Mouse (Mus musculus) forebrain, embryonic 15.5 days (tissue): ENCODE results near the gene Hmmr. TPM values are rescaled to one million over a fixed set of nuclear protein-coding genes. Genes with fewer than 3 reads are reported as not detected.
A peak's percentile ranks its signal among the peaks of the same experiment; 100 is the strongest.

Experiments
- ATAC-seq: fragments of 200-750 bp; cut with Nextera tagmentation; replicated peaks from 2 replicates; pipeline ENCODE4 v1.8.0; 2017; ENCODE audit warnings: mild to moderate bottlenecking, moderate TSS enrichment, moderate library complexity
- H3K27ac ChIP-seq: fragments of 300-500 bp; sonication (generic); replicated peaks from 2 replicates; pipeline ENCODE4 v1.5.1; 2015; ENCODE audit warnings: mild to moderate bottlenecking, inconsistent platforms
- H3K27me3 ChIP-seq: fragments of 300-500 bp; sonication (generic); 2 replicates; pipeline ENCODE4 v1.6.1; 2015; ENCODE audit warnings: inconsistent platforms
- H3K36me3 ChIP-seq: fragments of 300-500 bp; sonication (generic); 2 replicates; pipeline ENCODE4 v1.6.1; 2015; ENCODE audit warnings: mild to moderate bottlenecking, inconsistent platforms
- H3K4me1 ChIP-seq: fragments of 300-500 bp; sonication (generic); 2 replicates; pipeline ENCODE4 v1.6.1; 2015; ENCODE audit warnings: inconsistent platforms
- H3K4me2 ChIP-seq: fragments of 300-500 bp; sonication (generic); replicated peaks from 2 replicates; pipeline ENCODE4 v1.6.1; 2015; ENCODE audit warnings: mild to moderate bottlenecking, inconsistent platforms
- H3K4me3 ChIP-seq: fragments of 300-500 bp; sonication (generic); 2 replicates; pipeline ENCODE4 v1.5.1; 2015; ENCODE audit warnings: mild to moderate bottlenecking, inconsistent platforms
- H3K9ac ChIP-seq: fragments of 300-500 bp; sonication (generic); replicated peaks from 2 replicates; pipeline ENCODE4 v1.6.1; 2015; ENCODE audit warnings: mild to moderate bottlenecking, inconsistent platforms
- H3K9me3 ChIP-seq: fragments of 300-500 bp; sonication (generic); 2 replicates; pipeline ENCODE4 v1.6.1; 2016; ENCODE audit warnings: inconsistent platforms
- WGBS: fragments of 180-500 bp; shearing (Covaris S2); methylation state at CpG from one replicate; pipeline ENCODE4 v1.1.7; 2015; ENCODE audit warnings: mixed read lengths; 5-methylcytosine and 5-hydroxymethylcytosine counted together
- polyA plus RNA-seq: library from polyadenylated mRNA; unstranded; fragments of >200 nt; fragmentation: Nextera tagmentation; extraction: Ambion mirVana; gene quantifications from 2 replicates; pipeline ENCODE4 v1.2.1, GENCODE M21; 2015

The Hmmr gene
- 18.2 and 21.0 TPM in 2 replicates for polyA plus RNA-seq

- WGBS = under 1% methylated on average over 52 of the region's 52 CpGs
Measured at GRCm38 (mm10) chr11:40733339-40734174, at the start of gene Hmmr, which contains the start of gene Nudcd2. Hmmr (minus strand) TSS chr11:40733422. Nudcd2 (plus strand) TSS chr11:40733667.

GRCm38 (mm10) chr11:40781857-40782256 lies 48.6 kb upstream of the Hmmr start:
- Histone ChIP-seq H3K4me2 (no peak overlapping the region), H3K36me3 (no peaks in the 10 kb centered on the region), H3K9ac (no peak overlapping the region), H3K4me1 (0 out of 2 replicates have a peak, but pooled peaks cover 8% of the 10 kb centered on the region), H3K9me3 (no peaks in the 10 kb centered on the region), H3K27me3 (no peaks in the 10 kb centered on the region), H3K27ac (no peak overlapping the region), H3K4me3 (no peak overlapping the region)
- ATAC-seq = peak; percentile 66
- 38% methylated on average over 2 of the region's 2 CpGs for WGBS

More at GRCm38 (mm10) chr11:40733339-40734174, at the start of gene Hmmr, which contains the start of gene Nudcd2:
- Histone ChIP-seq H3K9me3 (no peaks in the 10 kb centered on the region), H3K4me2 (peak within 1 kb of the TSS; percentile 84), H3K4me3 (peak within 1 kb of the TSS; percentile 71), H3K27ac (peak within 1 kb of the TSS; percentile 69), H3K36me3 (peaks cover 24% of the 10 kb centered on the region), H3K4me1 (peaks cover 39% of the 10 kb centered on the region), H3K9ac (peak within 1 kb of the TSS; percentile 78), H3K27me3 (no peaks in the 10 kb centered on the region)
- peak; percentile 99 for ATAC-seq

- no peaks in the 10 kb centered on the region for H3K9me3 ChIP-seq
- H3K4me2 ChIP-seq = no peak overlapping the region; the same call in 1 of the 2 replicates
- peaks cover 3% of the 10 kb centered on the region for H3K4me1 ChIP-seq
- WGBS = 40% methylated on average over 12 of the region's 12 CpGs
- no peak overlapping the region for H3K9ac ChIP-seq
- no peaks in the 10 kb centered on the region for H3K27me3 ChIP-seq
- ATAC-seq = no peak
- no peak overlapping the region for H3K4me3 ChIP-seq
- H3K36me3 ChIP-seq = no peaks in the 10 kb centered on the region
- H3K27ac ChIP-seq = no peak overlapping the region
Measured at GRCm38 (mm10) chr11:40775315-40776269, 42.4 kb upstream of the Hmmr start.

- Histone ChIP-seq H3K9me3 (no peaks in the 10 kb centered on the region), H3K27ac (no peak overlapping the region), H3K4me3 (no peak overlapping the region), H3K4me2 (no peak overlapping the region), H3K4me1 (no peaks in the 10 kb centered on the region), H3K27me3 (no peaks in the 10 kb centered on the region), H3K9ac (no peak overlapping the region), H3K36me3 (no peaks in the 10 kb centered on the region)
- ATAC-seq = no peak
- WGBS = 85% methylated on average over 4 of the region's 4 CpGs
Measured at GRCm38 (mm10) chr11:40764690-40765089, 31.5 kb upstream of the Hmmr start.

- Histone ChIP-seq H3K36me3 (no peaks in the 10 kb centered on the region), H3K9ac (no peak overlapping the region), H3K4me3 (no peak overlapping the region), H3K27ac (no peak overlapping the region), H3K9me3 (no peaks in the 10 kb centered on the region), H3K4me2 (no peak overlapping the region), H3K4me1 (no peaks in the 10 kb centered on the region), H3K27me3 (no peaks in the 10 kb centered on the region)
- ATAC-seq = no peak
- 24% methylated on average over 2 of the region's 2 CpGs for WGBS
Measured at GRCm38 (mm10) chr11:40763395-40763794, 30.2 kb upstream of the Hmmr start.

- H3K4me1 ChIP-seq = peaks cover 7% of the 10 kb centered on the region
- ATAC-seq = no peak
- no peak overlapping the region for H3K4me2 ChIP-seq
- H3K27me3 ChIP-seq = no peaks in the 10 kb centered on the region
- H3K4me3 ChIP-seq = no peak overlapping the region
- H3K36me3 ChIP-seq = no peaks in the 10 kb centered on the region
- H3K9ac ChIP-seq = no peak overlapping the region
- WGBS = 80% methylated on average over 8 of the region's 8 CpGs
- no peaks in the 10 kb centered on the region for H3K9me3 ChIP-seq
- no peak overlapping the region for H3K27ac ChIP-seq
Measured at GRCm38 (mm10) chr11:40759896-40760295, 26.7 kb upstream of the Hmmr start.

GRCm38 (mm10) chr11:40755968-40756367 lies 22.7 kb upstream of the Hmmr start:
- Histone ChIP-seq H3K9me3 (no peaks in the 10 kb centered on the region), H3K9ac (no peak overlapping the region), H3K36me3 (no peaks in the 10 kb centered on the region), H3K27ac (0 out of 2 replicates have a peak overlapping the region, but pooled peaks have one; percentile 4), H3K4me2 (peak overlapping the region; percentile 88), H3K27me3 (no peaks in the 10 kb centered on the region), H3K4me3 (peak overlapping the region; percentile 75), H3K4me1 (peaks cover 13% of the 10 kb centered on the region)
- 85% methylated on average over 8 of the region's 8 CpGs for WGBS
- ATAC-seq = no peak

- peak within 1 kb of the TSS; percentile 75 for H3K4me3 ChIP-seq
- H3K36me3 ChIP-seq = no peaks in the 10 kb centered on the region
- H3K27me3 ChIP-seq = no peaks in the 10 kb centered on the region
- peak; percentile 99 for ATAC-seq
- H3K9ac ChIP-seq = peak within 1 kb of the TSS; percentile 79
- no peaks in the 10 kb centered on the region for H3K9me3 ChIP-seq
- peak within 1 kb of the TSS; percentile 4 for H3K27ac ChIP-seq
- under 1% methylated on average over 25 of the region's 25 CpGs for WGBS
- peak within 1 kb of the TSS; percentile 88 for H3K4me2 ChIP-seq
- H3K4me1 ChIP-seq = peaks cover 13% of the 10 kb centered on the region
Measured at GRCm38 (mm10) chr11:40755109-40755627, 21.9 kb upstream of the Hmmr start, which contains the start of gene Ccng1. Ccng1 (minus strand) TSS chr11:40755311.

GRCm38 (mm10) chr11:40754664-40755107 lies 21.5 kb upstream of the Hmmr start:
- peak overlapping the region; percentile 75 for H3K4me3 ChIP-seq
- peak overlapping the region; percentile 79 for H3K9ac ChIP-seq
- H3K4me2 ChIP-seq = peak overlapping the region; percentile 88
- H3K27ac ChIP-seq = no peak overlapping the region; the same call in 1 of the 2 replicates
- no peak for ATAC-seq
- H3K27me3 ChIP-seq = no peaks in the 10 kb centered on the region
- H3K36me3 ChIP-seq = 0 out of 2 replicates have a peak, but pooled peaks cover 3% of the 10 kb centered on the region
- H3K4me1 ChIP-seq = peaks cover 13% of the 10 kb centered on the region
- 4% methylated on average over 19 of the region's 19 CpGs for WGBS
- no peaks in the 10 kb centered on the region for H3K9me3 ChIP-seq

GRCm38 (mm10) chr11:40753836-40754235 lies 20.6 kb upstream of the Hmmr start:
- no peak for ATAC-seq
- 0 out of 2 replicates have a peak, but pooled peaks cover 4% of the 10 kb centered on the region for H3K36me3 ChIP-seq
- no peak overlapping the region for H3K9ac ChIP-seq
- H3K4me1 ChIP-seq = peaks cover 13% of the 10 kb centered on the region
- H3K9me3 ChIP-seq = no peaks in the 10 kb centered on the region
- H3K4me2 ChIP-seq = no peak overlapping the region
- H3K27me3 ChIP-seq = no peaks in the 10 kb centered on the region
- no peak overlapping the region for H3K4me3 ChIP-seq
- H3K27ac ChIP-seq = no peak overlapping the region
- WGBS = 80% methylated on average over 6 of the region's 6 CpGs

GRCm38 (mm10) chr11:40747716-40748115 lies 14.5 kb upstream of the Hmmr start:
- H3K36me3 ChIP-seq = 0 out of 2 replicates have a peak, but pooled peaks cover 4% of the 10 kb centered on the region
- ATAC-seq = no peak
- no peak overlapping the region for H3K9ac ChIP-seq
- no peaks in the 10 kb centered on the region for H3K9me3 ChIP-seq
- no peak overlapping the region for H3K4me3 ChIP-seq
- no peak overlapping the region for H3K27ac ChIP-seq
- 66% methylated on average over 2 of the region's 2 CpGs for WGBS
- H3K4me2 ChIP-seq = no peak overlapping the region
- no peaks in the 10 kb centered on the region for H3K4me1 ChIP-seq
- H3K27me3 ChIP-seq = no peaks in the 10 kb centered on the region
